Mouse (Mus musculus) CH12.LX (cell line): ENCODE measurements around the gene Hist2h2ac. TPM values are rescaled to one million over a fixed set of nuclear protein-coding genes. Genes with fewer than 3 reads are reported as not detected.
A peak's percentile ranks its signal among the peaks of the same experiment; 100 is the strongest.
"Not testable (repeated sequence)": the region's sequence is repeated elsewhere in the genome, so short reads cannot be mapped to it uniquely, and the experiment has no call there.

Experiments used
- DNase-seq: peaks from one replicate; pipeline ENCODE4 v3.0.0-alpha.2; 2013; ENCODE audit errors: extremely low read depth
- H3K27ac ChIP-seq: 2 replicates; pipeline ENCODE4 v1.5.1; 2012; ENCODE audit warnings: low read depth, mild to moderate bottlenecking, control low read depth, moderate library complexity; ENCODE audit not compliant: insufficient read depth
- H3K27me3 ChIP-seq: replicated peaks from 2 replicates; pipeline ENCODE3; 2012; ENCODE audit warnings: inconsistent platforms
- H3K36me3 ChIP-seq, 2 experiments: replicated peaks in 1 of 2; 2 replicates each; pipeline versions ENCODE3 to v1.6.1; 2012; ENCODE audit warnings: inconsistent platforms in 1 of 2, low read length in 1 of 2, mild to moderate bottlenecking in 1 of 2, mixed read lengths in 1 of 2, moderate library complexity in 1 of 2; ENCODE audit not compliant: control insufficient read depth in 1 of 2, insufficient read depth in 1 of 2
- H3K4me1 ChIP-seq, 2 experiments: 2 replicates each; pipeline ENCODE4 v1.6.1; 2012; ENCODE audit warnings: inconsistent platforms in 1 of 2, moderate library complexity in 1 of 2; ENCODE audit not compliant: insufficient read depth in 2 of 2, control insufficient read depth in 1 of 2
- H3K4me2 ChIP-seq: 2 replicates; pipeline ENCODE4 v1.6.1; 2012; ENCODE audit warnings: low read depth, mild to moderate bottlenecking, control low read depth; ENCODE audit not compliant: poor library complexity, insufficient read depth, severe bottlenecking
- H3K4me3 ChIP-seq, 3 experiments: fragments of 150-350 bp in 1 of 3; sonication (generic) in 1 of 3; replicated peaks in 1 of 3; 2 replicates each; pipeline versions ENCODE3 to v1.5.1; 2011 to 2012; ENCODE audit warnings: low read depth in 2 of 3, low read length in 2 of 3, mild to moderate bottlenecking in 2 of 3, moderate library complexity in 2 of 3, control low read depth in 1 of 3, improper control_type of control experiment in 1 of 3, inconsistent platforms in 1 of 3, mixed read lengths in 1 of 3; ENCODE audit not compliant: poor library complexity in 1 of 3
- H3K79me2 ChIP-seq: replicated peaks from 2 replicates; pipeline ENCODE4 v1.6.1; 2012; ENCODE audit warnings: mild to moderate bottlenecking, moderate library complexity; ENCODE audit not compliant: control insufficient read depth, poor library complexity, insufficient read depth, severe bottlenecking; ENCODE audit errors: extremely low read depth
- H3K9ac ChIP-seq: 2 replicates; pipeline ENCODE4 v1.6.1; 2012; ENCODE audit warnings: low read depth, mild to moderate bottlenecking, control low read depth, moderate library complexity; ENCODE audit not compliant: insufficient read depth
- H3K9me3 ChIP-seq: replicated peaks from 2 replicates; pipeline ENCODE3; 2012; ENCODE audit warnings: low read length, inconsistent platforms, mixed read lengths
- BHLHE40 ChIP-seq: IDR thresholded peaks from 2 replicates; pipeline ENCODE4 v1.6.1; 2011; ENCODE audit warnings: mild to moderate bottlenecking, low read depth, low read length, improper control_type of control experiment
- CHD1 ChIP-seq: IDR thresholded peaks from 2 replicates; pipeline ENCODE4 v1.6.1; 2012; ENCODE audit warnings: low read depth, low read length, improper control_type of control experiment, inconsistent platforms
- CTCF ChIP-seq, 2 experiments: IDR thresholded peaks in 1 of 2; conservative IDR thresholded peaks in 1 of 2; 2 replicates each; pipeline ENCODE4 v1.5.1; 2011 to 2012; ENCODE audit warnings: low read depth in 2 of 2, low read length in 2 of 2, improper control_type of control experiment in 1 of 2, inconsistent platforms in 1 of 2, mild to moderate bottlenecking in 1 of 2, moderate library complexity in 1 of 2
- ELF1 ChIP-seq: IDR thresholded peaks from 2 replicates; pipeline ENCODE4 v1.6.1; 2014; ENCODE audit warnings: low read depth, mild to moderate bottlenecking, inconsistent platforms, low read length, improper control_type of control experiment
- EP300 ChIP-seq: IDR thresholded peaks from 2 replicates; pipeline ENCODE4 v1.6.1; 2011; ENCODE audit warnings: low read length, improper control_type of control experiment
- GABPA ChIP-seq: IDR thresholded peaks from 2 replicates; pipeline ENCODE4 v1.6.1; 2012; ENCODE audit warnings: low read depth, low read length, improper control_type of control experiment, inconsistent platforms; ENCODE audit not compliant: insufficient replicate concordance
- HCFC1 ChIP-seq: IDR thresholded peaks from 2 replicates; pipeline ENCODE4 v1.6.1; 2012; ENCODE audit warnings: low read depth, mild to moderate bottlenecking, inconsistent platforms, low read length, improper control_type of control experiment
- IRF4 ChIP-seq: IDR thresholded peaks from 2 replicates; pipeline ENCODE4 v1.6.1; 2014; ENCODE audit warnings: low read depth, mild to moderate bottlenecking, inconsistent platforms, low read length, improper control_type of control experiment
- JUND ChIP-seq: conservative IDR thresholded peaks from 2 replicates; pipeline ENCODE4 v1.6.1; 2011; ENCODE audit warnings: low read depth, low read length, improper control_type of control experiment
- KAT2A ChIP-seq: IDR thresholded peaks from 2 replicates; pipeline ENCODE4 v1.6.1; 2012; ENCODE audit warnings: low read length, improper control_type of control experiment, inconsistent platforms; ENCODE audit not compliant: insufficient replicate concordance
- MAFK ChIP-seq: IDR thresholded peaks from 2 replicates; pipeline ENCODE4 v1.6.1; 2011; ENCODE audit warnings: low read length, improper control_type of control experiment; ENCODE audit not compliant: insufficient replicate concordance
- MAX ChIP-seq: IDR thresholded peaks from 2 replicates; pipeline ENCODE4 v1.6.1; 2011; ENCODE audit warnings: low read length, improper control_type of control experiment
- MAZ ChIP-seq: IDR thresholded peaks from 2 replicates; pipeline ENCODE4 v1.6.1; 2012; ENCODE audit warnings: low read depth, mild to moderate bottlenecking, inconsistent platforms, low read length, improper control_type of control experiment, moderate library complexity
- MXI1 ChIP-seq: IDR thresholded peaks from 2 replicates; pipeline ENCODE4 v1.6.1; 2011; ENCODE audit warnings: mild to moderate bottlenecking, low read depth, low read length, improper control_type of control experiment
- MYC ChIP-seq: IDR thresholded peaks from 2 replicates; pipeline ENCODE4 v1.6.1; 2011; ENCODE audit warnings: low read depth, mild to moderate bottlenecking, improper control_type of control experiment, low read length
- NELFE ChIP-seq: IDR thresholded peaks from 2 replicates; pipeline ENCODE4 v1.6.1; 2011; ENCODE audit warnings: low read depth, low read length, improper control_type of control experiment
- POLR2A ChIP-seq: IDR thresholded peaks from 2 replicates; pipeline ENCODE4 v1.6.1; 2011; ENCODE audit warnings: low read depth, mild to moderate bottlenecking, improper control_type of control experiment, low read length
- POLR2AphosphoS2 ChIP-seq: IDR thresholded peaks from 2 replicates; pipeline ENCODE4 v1.6.1; 2011; ENCODE audit warnings: low read depth, low read length, improper control_type of control experiment
- RAD21 ChIP-seq: IDR thresholded peaks from 2 replicates; pipeline ENCODE4 v1.6.1; 2011; ENCODE audit warnings: low read depth, mild to moderate bottlenecking, low read length, improper control_type of control experiment, moderate library complexity
- RCOR1 ChIP-seq: conservative IDR thresholded peaks from 2 replicates; pipeline ENCODE4 v1.6.1; 2012; ENCODE audit warnings: low read depth, mild to moderate bottlenecking, inconsistent platforms, low read length, improper control_type of control experiment
- SIN3A ChIP-seq: IDR thresholded peaks from 2 replicates; pipeline ENCODE4 v1.6.1; 2012; ENCODE audit warnings: low read length, improper control_type of control experiment, inconsistent platforms
- TBP ChIP-seq: conservative IDR thresholded peaks from 2 replicates; pipeline ENCODE4 v1.6.1; 2011; ENCODE audit warnings: low read depth, low read length, improper control_type of control experiment
- TCF12 ChIP-seq: IDR thresholded peaks from 2 replicates; pipeline ENCODE4 v1.6.1; 2014; ENCODE audit warnings: low read depth, mild to moderate bottlenecking, inconsistent platforms, low read length, improper control_type of control experiment
- UBTF ChIP-seq: IDR thresholded peaks from 2 replicates; pipeline ENCODE4 v1.6.1; 2012; ENCODE audit warnings: low read depth, mild to moderate bottlenecking, inconsistent platforms, low read length, improper control_type of control experiment, moderate library complexity
- USF1 ChIP-seq: IDR thresholded peaks from 2 replicates; pipeline ENCODE4 v1.6.1; 2014; ENCODE audit warnings: low read depth, mild to moderate bottlenecking, inconsistent platforms, low read length, improper control_type of control experiment
- USF2 ChIP-seq: conservative IDR thresholded peaks from 2 replicates; pipeline ENCODE4 v1.6.1; 2011; ENCODE audit warnings: low read depth, low read length, improper control_type of control experiment
- ZKSCAN1 ChIP-seq: IDR thresholded peaks from 2 replicates; pipeline ENCODE4 v1.6.1; 2012; ENCODE audit warnings: low read depth, inconsistent platforms, low read length, improper control_type of control experiment, borderline replicate concordance
- dilution Hi-C: fragments of 300-500 bp; cut with MboI; formaldehyde crosslinking; loops from 2 replicates; pipeline ENCODE4 v1.14.3; 2020; ENCODE audit warnings: low sequenced_read_pairs; ENCODE audit not compliant: extremely low pct_unique_long_range_greater_than_20kb, extremely low pct_ligation_motif_present
- in situ Hi-C: fragments of 300-500 bp; cut with MboI; formaldehyde crosslinking; loops from 3 replicates; pipeline ENCODE4 v1.14.3; 2019; ENCODE audit warnings: low sequenced_read_pairs, low pct_ligation_motif_present, low pct_unique_long_range_greater_than_20kb, mixed read lengths
- polyA plus RNA-seq: library from polyadenylated mRNA; unstranded; fragments of >175 nt; gene quantifications from 2 replicates; pipeline ENCODE4 v1.2.1, GENCODE M21; 2012; ENCODE audit warnings: low read depth; ENCODE audit not compliant: insufficient read length
- total RNA-seq, 2 experiments: library from RNA; depleted of rRNA; stranded (reverse); fragments of 300-350 nt in 1 of 2; fragments of >200 nt in 1 of 2; gene quantifications; 2 replicates each; pipeline ENCODE4 v1.2.3; 2012 to 2014

Gene Hist2h2ac
- total and polyA plus RNA-seq, 3 experiments: 1.5 to 1,185 (median 53.9) TPM

DNA sequence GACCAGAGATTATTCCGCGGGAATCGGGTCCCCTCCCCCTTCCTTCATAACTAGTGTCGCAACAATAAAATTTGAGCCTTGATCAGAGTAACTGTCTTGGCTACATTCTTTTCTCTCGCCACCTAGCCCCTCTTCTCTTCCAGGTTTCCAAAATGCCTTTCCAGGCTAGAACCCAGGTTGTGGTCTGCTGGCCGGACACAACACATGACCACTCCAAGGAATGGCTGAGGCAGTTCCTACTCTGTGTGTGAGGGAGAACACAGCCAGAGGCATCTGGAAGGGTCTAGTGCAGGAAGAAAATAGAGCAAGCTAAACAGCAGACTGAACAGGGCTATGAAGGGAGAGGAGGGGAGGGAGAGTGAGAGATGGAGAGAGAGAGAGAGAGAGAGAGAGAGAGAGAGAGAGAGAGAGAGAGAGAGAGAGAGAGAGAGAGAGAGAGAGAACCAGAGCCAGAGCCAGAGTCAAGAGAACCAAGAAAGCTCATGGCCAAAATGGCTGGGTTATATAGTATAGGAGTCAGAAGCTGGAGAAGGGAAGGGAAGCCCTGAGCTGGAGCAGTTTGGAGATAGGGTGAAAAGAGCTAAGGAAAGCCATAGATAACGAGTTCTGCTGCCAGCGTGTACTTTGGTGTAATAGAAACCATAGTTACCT, 22.0 kb downstream of the Hist2h2ac start:
- Histone ChIP-seq H3K4me2 (peak overlapping the region; percentile 16), H3K36me3 (peaks cover 4 to 25% of the 10 kb centered on the region in 2 experiments), H3K4me1 (peaks cover 7 to 21% of the 10 kb centered on the region in 2 experiments)
- H3K79me2 ChIP-seq, H3K9me3 ChIP-seq, H3K27ac ChIP-seq, H3K4me3 ChIP-seq, H3K27me3 ChIP-seq, DNase-seq, in situ Hi-C loops, dilution Hi-C loops, H3K9ac ChIP-seq: not testable (repeated sequence)
- TF ChIP-seq POLR2A: 0 out of 2 replicates have a peak, but pooled peaks have one; percentile 1

DNA sequence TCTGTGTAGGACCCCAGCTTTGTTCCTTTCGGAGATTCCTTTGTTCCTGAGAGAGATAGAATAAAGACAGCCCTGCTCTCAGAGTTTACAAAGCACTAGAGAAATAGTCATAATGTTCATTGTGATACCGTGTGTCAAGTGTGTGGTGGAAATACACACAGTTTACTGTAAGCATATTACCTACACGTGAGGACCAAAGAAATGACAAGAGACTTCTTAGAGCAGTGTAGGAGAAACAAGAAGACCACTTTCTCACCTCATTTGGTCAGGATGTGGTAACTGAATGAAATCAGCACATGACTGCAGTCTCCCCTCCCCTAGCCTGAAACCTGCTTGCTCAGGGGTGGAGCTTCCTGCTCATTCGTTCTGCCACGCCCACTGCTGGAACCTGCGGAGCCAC, 22.5 kb downstream of the Hist2h2ac start:
- Histone ChIP-seq H3K9ac (peak overlapping the region; percentile 70), H3K9me3 (peaks cover 8% of the 10 kb centered on the region), H3K4me1 (peaks cover 7 to 21% of the 10 kb centered on the region in 2 experiments), H3K79me2 (no peaks in the 10 kb centered on the region), H3K4me3 (peak overlapping the region in 2 of 3 experiments; percentile 33 to 65), H3K27me3 (no peaks in the 10 kb centered on the region), H3K36me3 (peaks cover 4 to 31% of the 10 kb centered on the region in 2 experiments), H3K4me2 (peak overlapping the region; percentile 99), H3K27ac (no peak overlapping the region; the same call in 1 of the 2 replicates)
- TF ChIP-seq UBTF: no peak
- no peak for TF ChIP-seq TCF12
- 0 out of 2 replicates have a peak, but pooled peaks have one; percentile 47 for TF ChIP-seq MYC
- no peak for TF ChIP-seq CTCF (conservative IDR thresholded peaks at IDR 0.05 in 1 of 2, IDR thresholded peaks at IDR 0.05 in 1 of 2; ENCODE audit: low read depth in 2 of 2, low read length in 2 of 2)
- no peak for TF ChIP-seq ELF1
- TF ChIP-seq EP300: no peak
- no peak for TF ChIP-seq HCFC1
- peak; percentile 53; the same call in 1 of the 2 replicates for TF ChIP-seq MAX
- TF ChIP-seq MAFK: no peak
- TF ChIP-seq USF1: 0 out of 2 replicates have a peak, but pooled peaks have one; percentile 9
- no peak for TF ChIP-seq CHD1
- peak; percentile 59; the same call in 1 of the 2 replicates for TF ChIP-seq TBP
- TF ChIP-seq BHLHE40: peak; percentile 80
- 0 out of 2 replicates have a peak, but pooled peaks have one; percentile 9 for TF ChIP-seq USF2
- no peak for TF ChIP-seq RAD21
- TF ChIP-seq KAT2A: no peak
- no peak for TF ChIP-seq IRF4
- TF ChIP-seq MXI1: no peak
- no peak for TF ChIP-seq JUND
- 0 out of 2 replicates have a peak, but pooled peaks have one; percentile 42 for TF ChIP-seq NELFE
- TF ChIP-seq ZKSCAN1: no peak
- no peak for TF ChIP-seq GABPA
- no peak for TF ChIP-seq RCOR1
- TF ChIP-seq MAZ: no peak
- TF ChIP-seq POLR2AphosphoS2: no peak
- TF ChIP-seq SIN3A: peak; percentile 52; the same call in 1 of the 2 replicates
- dilution Hi-C loops: no loop called here
- DNase-seq: peak; percentile 75
- in situ Hi-C loops: no loop called here
